Mouse (Mus musculus) lung, postnatal 10 days (tissue): ENCODE results near the gene Timm29.
"Not testable (repeated sequence)": the region's sequence is repeated elsewhere in the genome, so short reads cannot be mapped to it uniquely, and the experiment has no call there.

Experiments used
- DNase-seq: peaks from one replicate; pipeline ENCODE4 v3.0.0; 2021

The Timm29 gene

GRCm38 (mm10) chr9:21585401-21585800, 7.1 kb upstream of the Timm29 start:
- no peak for DNase-seq

- DNase-seq, result no peak
These were observed 4.7 kb upstream of the Timm29 start for GRCm38 (mm10) chr9:21587678-21588349.

GRCm38 (mm10) chr9:21588350-21588749, 4.2 kb upstream of the Timm29 start:
- DNase-seq, result no peak

GRCm38 (mm10) chr9:21589538-21589937, 3.0 kb upstream of the Timm29 start:
- no peak for DNase-seq

DNA sequence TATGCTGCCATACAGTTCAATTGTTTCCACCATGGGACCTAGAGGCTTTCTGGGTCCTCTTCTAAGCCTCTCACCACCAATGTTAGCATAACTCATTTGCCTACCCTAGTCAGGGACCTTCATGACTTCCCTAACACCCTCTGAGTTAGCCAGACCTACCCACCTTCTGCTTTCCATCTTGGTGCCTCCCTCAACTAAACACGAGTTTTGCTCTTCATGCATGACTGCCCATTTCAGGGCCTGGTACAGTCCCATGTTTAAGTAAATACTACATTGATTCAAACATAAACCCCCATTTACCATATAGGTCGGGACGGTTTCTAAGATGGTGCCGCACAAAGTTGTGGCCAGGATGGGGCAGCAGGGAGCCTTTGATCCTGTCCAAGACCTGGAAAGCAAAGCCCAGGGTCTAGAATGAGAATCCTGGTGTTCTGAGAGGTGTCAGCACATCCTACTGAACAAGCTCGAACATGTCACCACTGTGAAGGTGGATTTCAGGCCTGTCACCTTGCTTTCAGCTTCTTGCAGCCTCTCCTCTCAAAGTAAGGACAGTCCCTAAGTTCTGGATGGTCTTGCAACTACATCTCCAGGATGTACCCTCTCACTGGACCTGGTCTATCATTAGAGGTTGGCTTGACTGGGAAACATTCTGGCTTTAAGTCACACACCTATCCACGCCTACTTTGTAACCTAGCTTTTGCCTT, 1.2 kb upstream of the Timm29 start:
- DNase-seq, result no peak

DNA sequence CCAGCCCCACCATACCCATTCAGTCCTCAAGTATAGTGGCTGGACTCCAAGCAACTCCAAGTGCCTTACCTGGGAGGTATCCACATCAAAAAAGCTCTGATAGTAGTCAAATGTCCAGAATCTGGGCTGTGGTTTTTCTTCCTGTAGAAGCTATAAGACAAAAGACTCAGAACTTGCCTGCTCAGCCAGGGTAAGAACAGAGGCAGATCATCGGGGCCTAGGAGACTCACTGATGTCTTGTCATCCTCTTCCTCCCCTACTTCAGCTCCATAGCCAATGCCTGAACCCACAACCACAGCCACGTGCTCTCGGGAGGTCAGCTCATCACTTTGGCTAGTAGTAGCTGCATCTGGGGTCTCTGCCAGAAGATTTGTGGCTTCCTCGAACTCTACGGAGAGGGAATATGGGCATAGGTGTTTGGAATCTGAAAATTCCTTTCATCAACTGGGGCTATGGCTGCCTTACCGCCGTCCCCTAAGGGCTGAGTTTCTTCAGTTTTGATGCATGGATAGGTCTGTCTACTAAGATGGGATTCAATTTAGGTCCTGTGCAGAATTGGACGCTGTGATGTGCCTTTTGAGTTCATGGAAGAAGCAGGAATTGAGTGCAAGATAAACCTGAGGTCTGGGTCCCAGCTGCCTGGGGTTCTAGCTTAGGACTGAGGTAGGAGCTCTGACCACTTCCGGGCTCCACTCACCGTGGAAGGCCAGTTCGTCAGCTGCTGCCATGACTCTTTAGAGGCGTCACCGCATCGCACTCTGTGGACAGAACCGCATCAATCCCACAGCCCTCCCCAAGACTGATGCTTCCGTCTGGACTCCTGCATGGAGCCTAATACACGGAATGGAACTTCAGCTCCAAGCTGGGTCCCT, 455 bp upstream of the Timm29 start:
- no peak for DNase-seq

- DNase-seq, result peak; percentile 46
These were observed 700 bp downstream of the Timm29 start for GRCm38 (mm10) chr9:21593122-21593721.

GRCm38 (mm10) chr9:21594350-21594749, 1.8 kb downstream of the Timm29 start:
- not testable (repeated sequence) for DNase-seq

GRCm38 (mm10) chr9:21594838-21595237, 2.3 kb downstream of the Timm29 start:
- no peak for DNase-seq

DNA sequence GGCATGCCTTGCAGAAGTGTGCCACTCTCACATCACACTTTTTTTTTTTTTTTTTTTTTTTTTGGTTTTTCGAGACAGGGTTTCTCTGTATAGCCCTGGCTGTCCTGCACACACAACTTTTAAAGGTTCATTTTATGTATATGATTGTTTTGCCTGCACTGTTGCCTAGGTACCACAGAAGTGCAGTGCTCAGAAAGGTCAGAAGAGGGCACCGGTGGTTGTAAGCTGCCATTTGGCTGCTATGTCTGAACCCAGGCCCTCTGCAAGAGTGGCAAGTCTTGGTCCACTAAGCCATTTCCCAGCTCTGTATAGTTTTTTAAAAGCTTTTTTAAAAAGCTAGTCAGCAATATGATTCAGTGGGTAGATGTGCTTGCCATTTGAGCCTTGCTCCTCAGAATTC, 5.7 kb downstream of the Timm29 start:
- DNase-seq, result peak; percentile 44

- no peak for DNase-seq
These were observed 7.7 kb downstream of the Timm29 start for GRCm38 (mm10) chr9:21600186-21600585.

- DNase-seq, result no peak
These were observed 8.6 kb downstream of the Timm29 start for GRCm38 (mm10) chr9:21601073-21601472.

DNA sequence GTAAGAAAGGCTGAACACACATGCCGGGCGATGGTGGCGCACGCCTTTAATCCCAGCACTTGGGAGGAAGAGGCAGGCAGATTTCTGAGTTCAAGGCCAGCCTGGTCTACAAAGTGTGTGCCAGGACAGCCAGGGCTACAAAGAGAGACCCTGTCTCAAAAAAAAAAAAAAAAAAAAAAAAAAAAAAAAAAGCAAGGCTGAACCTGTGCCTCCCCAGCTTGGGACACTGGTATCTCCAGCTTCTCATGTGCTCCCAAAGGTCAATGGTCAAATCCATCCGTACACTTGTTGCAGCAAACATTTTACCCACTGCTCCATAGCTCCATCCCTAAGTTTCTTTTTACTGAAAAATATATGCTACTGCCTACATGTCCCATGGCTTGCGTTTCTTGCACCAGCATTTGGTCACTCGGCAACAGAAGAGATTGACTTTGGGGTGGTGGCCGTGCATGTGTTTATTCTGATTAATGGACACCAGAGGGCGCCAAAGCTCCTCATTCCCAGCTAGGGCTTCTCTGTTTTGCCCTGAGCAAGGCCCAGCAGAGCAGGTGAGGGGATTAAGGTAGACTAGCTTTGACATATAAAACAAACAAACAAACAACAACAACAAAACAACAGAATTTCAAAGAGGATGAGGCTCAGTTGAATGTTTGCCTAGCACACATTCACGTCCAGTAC, 9.3 kb downstream of the Timm29 start:
- DNase-seq, result peak; percentile 78

DNA sequence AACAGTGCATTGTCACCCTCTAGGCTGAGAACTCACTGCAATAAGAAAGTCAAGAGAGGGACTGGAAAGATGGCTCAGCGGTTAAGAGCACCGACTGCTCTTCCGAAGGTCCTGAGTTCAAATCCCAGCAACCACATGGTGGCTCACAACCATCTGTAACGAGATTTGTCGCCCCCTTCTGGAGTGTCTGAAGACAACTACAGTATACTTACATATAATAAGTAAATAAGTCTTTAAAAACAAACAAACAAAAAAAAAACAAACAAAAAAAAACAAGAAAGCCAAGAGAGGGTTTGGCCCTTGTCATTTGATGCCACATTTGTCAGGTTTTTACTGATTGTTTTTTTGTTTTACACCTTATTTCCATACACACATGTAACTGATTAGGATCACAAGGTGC, 11.6 kb downstream of the Timm29 start:
- DNase-seq, result no peak

- DNase-seq, result no peak
These were observed 13.3 kb downstream of the Timm29 start for GRCm38 (mm10) chr9:21605865-21606264.

DNA sequence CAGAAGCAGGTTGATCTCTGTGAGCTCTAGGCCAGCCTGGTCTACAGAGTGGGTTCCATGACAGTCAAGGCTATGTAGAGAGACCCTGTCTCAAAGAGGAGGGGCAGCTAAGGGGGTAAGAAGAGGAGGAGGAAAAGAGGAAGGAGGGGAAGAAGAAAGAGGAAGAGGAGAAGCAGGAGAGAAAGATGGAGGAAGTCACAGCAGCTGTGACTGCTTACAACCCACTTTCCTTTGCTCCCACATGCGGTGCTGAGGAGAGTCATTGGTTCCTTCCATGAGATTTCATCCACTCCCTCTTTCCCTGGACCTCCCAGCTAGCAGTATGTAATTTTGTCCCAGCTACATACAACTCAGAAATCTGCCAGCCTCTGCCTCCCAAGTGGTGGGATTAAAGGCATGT, 14.1 kb downstream of the Timm29 start:
- DNase-seq, result no peak

- DNase-seq, result peak; percentile 57
These were observed 17.3 kb downstream of the Timm29 start for GRCm38 (mm10) chr9:21609861-21610260.

DNA sequence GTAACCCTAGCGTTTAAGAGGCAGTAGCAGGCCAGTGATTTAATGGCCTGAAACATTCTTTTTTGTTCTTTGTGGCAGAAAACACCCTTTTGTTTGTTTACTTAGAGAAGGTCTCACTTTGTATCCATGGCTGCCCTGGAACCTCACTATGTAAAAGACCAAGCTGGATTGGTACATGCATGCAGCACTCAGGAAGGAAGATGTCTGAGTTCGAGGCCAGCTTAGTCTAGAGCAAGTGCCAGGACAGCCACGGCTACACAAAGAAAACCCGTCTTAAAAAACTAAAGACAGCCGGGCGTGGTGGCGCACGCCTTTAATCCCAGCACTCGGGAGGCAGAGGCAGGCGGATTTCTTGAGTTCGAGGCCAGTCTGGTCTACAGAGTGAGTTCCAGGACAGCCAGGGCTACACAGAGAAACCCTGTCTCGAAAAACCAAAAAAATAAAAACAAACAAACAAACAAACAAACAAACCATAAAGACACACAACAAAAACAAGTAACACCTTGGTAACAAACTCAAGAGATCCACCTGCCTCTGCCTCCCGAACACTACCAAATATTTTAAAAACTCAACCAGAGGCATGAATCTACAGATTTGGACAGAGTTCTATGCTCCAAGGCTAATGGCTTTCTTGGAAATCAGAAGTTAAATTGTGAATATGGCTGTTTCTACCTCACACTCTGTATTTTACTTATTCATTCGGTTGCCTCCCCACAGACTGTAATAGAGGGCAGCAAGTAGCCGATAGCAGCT, 22.5 kb downstream of the Timm29 start:
- DNase-seq, result no peak

DNA sequence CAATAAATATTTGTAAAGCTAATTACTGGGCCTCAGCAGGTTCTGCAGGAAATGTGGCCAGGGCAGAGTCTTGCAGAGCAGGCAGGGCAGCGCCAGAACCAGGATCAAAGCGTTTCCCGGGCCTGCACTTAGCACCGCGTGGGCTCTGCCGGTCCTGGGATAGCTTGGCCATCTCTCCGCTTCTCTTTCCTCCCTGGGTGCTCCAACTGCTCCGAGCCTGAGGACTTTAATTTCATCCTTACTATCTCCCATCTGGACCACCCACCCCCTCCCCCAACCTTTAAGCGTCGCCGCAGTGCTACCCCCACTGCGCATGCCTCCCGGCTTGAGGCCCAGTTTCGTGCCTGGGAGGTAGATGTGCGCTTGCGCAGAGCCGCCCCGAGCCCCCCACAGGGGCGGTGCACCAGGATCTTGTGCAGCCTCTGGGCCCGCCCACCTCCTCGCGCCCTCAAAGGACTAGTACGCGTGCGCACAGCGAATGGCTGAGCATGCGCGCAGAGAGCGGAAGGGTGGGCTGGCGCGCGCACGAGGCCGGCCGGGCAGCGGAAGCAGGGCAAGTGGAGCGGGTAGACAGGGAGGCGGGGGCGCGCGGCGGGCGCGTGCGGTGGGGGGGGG, 23.2 kb downstream of the Timm29 start, which contains the start of gene Smarca4:
Smarca4 (plus strand) TSS at position 553 of the 615 bp plus-strand sequence.
- DNase-seq, result peak; percentile 99

DNA sequence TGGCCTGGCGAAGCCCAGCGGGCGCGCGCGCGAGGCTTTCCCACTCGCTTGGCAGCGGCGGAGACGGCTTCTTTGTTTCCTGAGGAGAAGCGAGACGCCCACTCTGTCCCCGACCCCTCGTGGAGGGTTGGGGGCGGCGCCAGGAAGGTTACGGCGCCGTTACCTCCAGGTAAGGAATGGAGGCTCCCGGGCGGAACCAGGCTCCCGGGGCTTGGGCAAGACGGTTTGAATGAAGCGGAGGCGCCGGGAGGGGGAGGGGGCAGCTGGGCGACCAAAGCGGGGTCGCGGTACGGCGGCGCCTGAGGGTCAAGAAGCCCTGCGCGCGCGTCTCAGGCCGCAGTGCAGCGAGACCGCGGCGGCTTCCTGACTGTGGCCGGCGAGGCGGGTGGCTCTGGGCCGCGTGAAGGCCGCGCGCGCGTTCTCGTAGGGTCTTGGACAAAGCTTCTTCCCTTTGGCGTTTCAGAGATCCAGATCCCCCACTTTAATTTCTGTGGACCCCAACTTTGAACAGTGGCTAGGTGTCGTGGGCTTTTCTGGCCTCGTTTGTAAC, 23.8 kb downstream of the Timm29 start:
- peak; percentile 93 for DNase-seq

DNA sequence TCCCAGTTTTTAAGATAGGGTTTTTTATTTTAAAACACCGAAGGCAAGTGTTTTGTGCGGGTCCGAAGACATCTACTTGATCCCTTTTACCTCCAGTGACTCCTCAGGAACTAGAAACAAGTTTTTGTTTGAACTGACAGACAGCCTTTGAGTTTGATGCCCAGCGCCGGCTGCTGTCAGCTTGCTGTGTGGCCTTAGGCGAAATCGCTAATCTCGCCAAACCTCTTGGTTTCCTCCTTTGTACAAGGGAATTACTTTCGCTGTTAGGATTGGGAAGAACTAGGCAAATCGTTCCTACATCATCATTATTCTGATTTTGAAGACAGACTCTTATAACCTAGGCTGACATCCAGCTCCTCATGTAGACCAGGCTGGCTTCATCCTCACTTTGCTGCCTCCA, 24.5 kb downstream of the Timm29 start:
- peak; percentile 30 for DNase-seq
